Mouse (Mus musculus): Measurements from ENCODE around the gene G430095P16Rik.
A peak's percentile ranks its signal among the peaks of the same experiment; 100 is the strongest.

The G430095P16Rik gene

GRCm38 (mm10) chr8:84703466-84704249 is 19.1 kb upstream of the G430095P16Rik start:
- DNase-seq = peak in 1 of 2 experiments; percentile 28

- peak; percentile 69 to 92 for DNase-seq
These were observed 18.5 kb upstream of the G430095P16Rik start for GRCm38 (mm10) chr8:84704356-84704755.

- DNase-seq = peak in 1 of 2 experiments; percentile 47
These were observed 17.7 kb upstream of the G430095P16Rik start for GRCm38 (mm10) chr8:84704867-84705831.

GRCm38 (mm10) chr8:84705960-84706359 is 16.8 kb upstream of the G430095P16Rik start:
- DNase-seq = no peak

- peak in 1 of 2 experiments; percentile 48 for DNase-seq
These were observed 16.1 kb upstream of the G430095P16Rik start for GRCm38 (mm10) chr8:84706610-84707266.

- DNase-seq = peak; percentile 31 to 52
These were observed 15.4 kb upstream of the G430095P16Rik start for GRCm38 (mm10) chr8:84707267-84707883.

GRCm38 (mm10) chr8:84708071-84708541 is 14.7 kb upstream of the G430095P16Rik start:
- DNase-seq = no peak

GRCm38 (mm10) chr8:84708774-84709475 is 13.9 kb upstream of the G430095P16Rik start:
- peak; percentile 84 to 90 for DNase-seq

GRCm38 (mm10) chr8:84709931-84710330 is 12.9 kb upstream of the G430095P16Rik start:
- DNase-seq = no peak

- DNase-seq = no peak
These were observed 11.5 kb upstream of the G430095P16Rik start for GRCm38 (mm10) chr8:84711312-84711711.

- DNase-seq = peak in 1 of 2 experiments; percentile 46
These were observed 10.7 kb upstream of the G430095P16Rik start for GRCm38 (mm10) chr8:84711933-84712758.

GRCm38 (mm10) chr8:84712759-84713120 is 10.1 kb upstream of the G430095P16Rik start:
- no peak for DNase-seq

GRCm38 (mm10) chr8:84713381-84713780 is 9.4 kb upstream of the G430095P16Rik start:
- no peak for DNase-seq

- DNase-seq = no peak
These were observed 8.6 kb upstream of the G430095P16Rik start for GRCm38 (mm10) chr8:84714161-84714560.

- peak in 1 of 2 experiments; percentile 45 for DNase-seq
These were observed 6.8 kb upstream of the G430095P16Rik start for GRCm38 (mm10) chr8:84715893-84716468.

- no peak for DNase-seq
These were observed 6.0 kb upstream of the G430095P16Rik start for GRCm38 (mm10) chr8:84716790-84717189.

- DNase-seq = no peak
These were observed 4.3 kb upstream of the G430095P16Rik start for GRCm38 (mm10) chr8:84718476-84718875.

GRCm38 (mm10) chr8:84718959-84719690 is 3.7 kb upstream of the G430095P16Rik start:
- DNase-seq = no peak

- DNase-seq = no peak
These were observed 317 bp upstream of the G430095P16Rik start for GRCm38 (mm10) chr8:84722530-84722849.

GRCm38 (mm10) chr8:84723571-84723900 is 729 bp downstream of the G430095P16Rik start:
- peak in 1 of 2 experiments; percentile 69 for DNase-seq

All from kidney, postnatal 36 days (tissue).